Mouse (Mus musculus): ENCODE results near the gene Cd55b. TPM values are rescaled to one million over a fixed set of nuclear protein-coding genes. Genes with fewer than 3 reads are reported as not detected.
"Not testable (repeated sequence)": the region's sequence is repeated elsewhere in the genome, so short reads cannot be mapped to it uniquely, and the experiment has no call there.

The Cd55b gene
- polyA plus RNA-seq (2014; fragmentation: Nextera tagmentation; extraction: Ambion mirVana) = not detected in 2 replicates

DNA sequence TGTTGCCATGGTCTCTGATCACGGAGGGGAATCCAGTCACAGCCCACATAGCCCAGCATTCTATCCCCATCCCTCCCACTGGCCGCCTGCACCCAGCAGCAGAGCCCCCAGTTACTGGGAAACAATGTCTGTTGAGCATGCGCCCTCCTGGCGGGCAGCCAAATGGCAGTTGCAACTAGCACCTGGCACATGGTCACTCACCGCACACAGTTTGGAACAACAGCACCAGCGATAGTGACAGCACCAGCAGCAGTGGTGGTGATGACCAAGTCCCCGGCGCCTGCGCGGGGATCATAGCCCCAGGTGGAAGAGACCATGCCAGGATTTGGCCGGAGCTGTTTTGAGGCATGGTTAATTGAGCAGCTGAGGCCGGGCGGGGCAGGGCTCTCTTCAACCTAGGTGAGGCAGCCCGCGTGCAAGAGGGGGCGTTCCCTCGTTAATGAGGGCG lies at the start of gene Cd55b:
Gene Cd55b, minus strand, starts transcription at position 346 of the 448 bp plus-strand sequence.
- H3K4me1 ChIP-seq (replicated peaks; ENCODE audit: control insufficient read depth, insufficient read depth, low read length) = no peaks in the 10 kb centered on the region
- DNase-seq (ENCODE audit: low spot score) = peak; percentile 0
- no peaks in the 10 kb centered on the region for H3K36me3 ChIP-seq (ENCODE audit: control insufficient read depth, insufficient read depth, low read length)
- peak; percentile 38; the same call in 1 of the 2 replicates for ATAC-seq (ENCODE audit: low FRiP score)
- no peaks in the 10 kb centered on the region for H3K27me3 ChIP-seq (ENCODE audit: control insufficient read depth, insufficient read depth, low read length)
- WGBS = 62% methylated on average over 18 of the region's 18 CpGs
- H3K9ac ChIP-seq (ENCODE audit: low read depth, low read length) = no peak within 1 kb of the TSS
- H3K4me3 ChIP-seq (ENCODE audit: low read depth, low read length) = no peak within 1 kb of the TSS
- H3K9me3 ChIP-seq (ENCODE audit: control insufficient read depth, low read length) = no peaks in the 10 kb centered on the region
- no peak within 1 kb of the TSS for H3K4me2 ChIP-seq (replicated peaks; ENCODE audit: low read depth, low read length)
- no peak within 1 kb of the TSS for H3K27ac ChIP-seq (ENCODE audit: low read depth, low read length)

DNA sequence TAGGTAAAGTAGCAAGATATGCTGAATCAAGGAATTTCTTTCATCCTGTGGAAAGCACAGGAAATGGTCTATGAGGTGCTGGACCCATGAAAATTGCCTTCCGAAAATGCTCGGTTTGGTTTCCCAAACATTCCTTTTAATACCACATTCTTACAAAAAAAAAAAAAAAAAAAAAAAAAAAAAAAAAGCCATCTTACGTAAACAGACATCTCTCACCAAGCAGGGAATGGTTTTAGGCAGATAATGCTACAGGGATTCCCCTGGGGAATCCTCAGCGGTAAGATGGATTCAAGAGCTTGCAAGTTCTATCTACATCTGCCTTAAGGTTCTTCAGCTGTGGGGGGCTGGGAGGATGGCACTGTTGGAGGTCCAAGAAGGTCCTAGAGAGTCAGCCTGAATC lies 47.3 kb upstream of the Cd55b start:
- Histone ChIP-seq H3K27ac (ENCODE audit: low read depth, low read length) (no peak overlapping the region), H3K27me3 (ENCODE audit: control insufficient read depth, insufficient read depth, low read length) (no peaks in the 10 kb centered on the region), H3K4me3 (ENCODE audit: low read depth, low read length) (no peak overlapping the region), H3K4me1 (replicated peaks; ENCODE audit: control insufficient read depth, insufficient read depth, low read length) (no peaks in the 10 kb centered on the region), H3K36me3 (ENCODE audit: control insufficient read depth, insufficient read depth, low read length) (no peaks in the 10 kb centered on the region), H3K9me3 (ENCODE audit: control insufficient read depth, low read length) (no peaks in the 10 kb centered on the region), H3K9ac (ENCODE audit: low read depth, low read length) (no peak overlapping the region), H3K4me2 (replicated peaks; ENCODE audit: low read depth, low read length) (no peak overlapping the region)
- no peak for DNase-seq (ENCODE audit: low spot score)
- ATAC-seq (ENCODE audit: low FRiP score) = no peak
- WGBS = 91% methylated on average over 4 of the region's 4 CpGs

GRCm38 (mm10) chr1:130467453-130467852 lies 44.6 kb upstream of the Cd55b start:
- WGBS = 80% methylated on average over 2 of the region's 2 CpGs
- H3K4me2 ChIP-seq (replicated peaks; ENCODE audit: low read depth, low read length) = no peak overlapping the region

DNA sequence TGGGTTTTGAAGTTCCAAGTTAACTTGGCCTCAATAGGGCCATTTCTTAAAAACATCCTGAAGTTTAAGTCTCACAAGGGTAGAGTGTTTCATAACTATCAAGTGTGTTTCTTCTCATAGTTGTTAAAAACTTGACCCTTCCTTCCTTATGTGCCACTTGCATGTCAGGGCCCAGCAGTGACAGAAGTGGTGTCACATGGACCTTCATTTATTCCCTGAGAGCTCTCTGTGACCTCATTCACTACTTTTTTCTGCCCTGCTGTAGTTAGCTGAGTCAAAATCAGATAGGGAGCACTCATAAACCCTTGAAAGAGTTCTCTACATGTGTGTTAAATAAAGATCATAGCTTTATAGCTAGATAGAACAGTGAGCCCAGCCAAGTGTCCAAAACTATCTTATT lies 41.4 kb upstream of the Cd55b start:
- H3K4me1 ChIP-seq (replicated peaks; ENCODE audit: control insufficient read depth, insufficient read depth, low read length) = no peaks in the 10 kb centered on the region
- no peak overlapping the region for H3K27ac ChIP-seq (ENCODE audit: low read depth, low read length)
- no peaks in the 10 kb centered on the region for H3K27me3 ChIP-seq (ENCODE audit: control insufficient read depth, insufficient read depth, low read length)
- no peak overlapping the region for H3K4me3 ChIP-seq (ENCODE audit: low read depth, low read length)
- no peak overlapping the region for H3K4me2 ChIP-seq (replicated peaks; ENCODE audit: low read depth, low read length)
- ATAC-seq (ENCODE audit: low FRiP score) = no peak
- H3K9me3 ChIP-seq (ENCODE audit: control insufficient read depth, low read length) = no peaks in the 10 kb centered on the region
- no peak overlapping the region for H3K9ac ChIP-seq (ENCODE audit: low read depth, low read length)
- no peaks in the 10 kb centered on the region for H3K36me3 ChIP-seq (ENCODE audit: control insufficient read depth, insufficient read depth, low read length)
- DNase-seq (ENCODE audit: low spot score) = no peak

More at GRCm38 (mm10) chr1:130467453-130467852, 44.6 kb upstream of the Cd55b start:
- Histone ChIP-seq H3K36me3 (ENCODE audit: control insufficient read depth, insufficient read depth, low read length) (no peaks in the 10 kb centered on the region), H3K4me1 (replicated peaks; ENCODE audit: control insufficient read depth, insufficient read depth, low read length) (no peaks in the 10 kb centered on the region), H3K4me3 (ENCODE audit: low read depth, low read length) (no peak overlapping the region), H3K27ac (ENCODE audit: low read depth, low read length) (no peak overlapping the region), H3K9ac (ENCODE audit: low read depth, low read length) (no peak overlapping the region), H3K9me3 (ENCODE audit: control insufficient read depth, low read length) (no peaks in the 10 kb centered on the region), H3K27me3 (ENCODE audit: control insufficient read depth, insufficient read depth, low read length) (no peaks in the 10 kb centered on the region)
- no peak for ATAC-seq (ENCODE audit: low FRiP score)
- DNase-seq (ENCODE audit: low spot score) = no peak

GRCm38 (mm10) chr1:130462867-130463266 lies 40.1 kb upstream of the Cd55b start:
- H3K27ac ChIP-seq (ENCODE audit: low read depth, low read length) = no peak overlapping the region
- no peaks in the 10 kb centered on the region for H3K9me3 ChIP-seq (ENCODE audit: control insufficient read depth, low read length)
- peak overlapping the region; percentile 49 for H3K4me3 ChIP-seq (ENCODE audit: low read depth, low read length)
- H3K9ac ChIP-seq (ENCODE audit: low read depth, low read length) = peak overlapping the region; percentile 60
- DNase-seq (ENCODE audit: low spot score) (no peak), ATAC-seq (ENCODE audit: low FRiP score) (peak; percentile 87)
- no peaks in the 10 kb centered on the region for H3K36me3 ChIP-seq (ENCODE audit: control insufficient read depth, insufficient read depth, low read length)
- WGBS = 10% methylated on average over 4 of the region's 4 CpGs
- H3K4me2 ChIP-seq (replicated peaks; ENCODE audit: low read depth, low read length) = peak overlapping the region; percentile 68
- H3K27me3 ChIP-seq (ENCODE audit: control insufficient read depth, insufficient read depth, low read length) = no peaks in the 10 kb centered on the region
- no peaks in the 10 kb centered on the region for H3K4me1 ChIP-seq (replicated peaks; ENCODE audit: control insufficient read depth, insufficient read depth, low read length)

- peak within 1 kb of the TSS; percentile 68 for H3K4me2 ChIP-seq (replicated peaks; ENCODE audit: low read depth, low read length)
- peak within 1 kb of the TSS; percentile 49 for H3K4me3 ChIP-seq (ENCODE audit: low read depth, low read length)
- H3K9ac ChIP-seq (ENCODE audit: low read depth, low read length) = peak within 1 kb of the TSS; percentile 60
- H3K27me3 ChIP-seq (ENCODE audit: control insufficient read depth, insufficient read depth, low read length) = no peaks in the 10 kb centered on the region
- H3K36me3 ChIP-seq (ENCODE audit: control insufficient read depth, insufficient read depth, low read length) = no peaks in the 10 kb centered on the region
- no peaks in the 10 kb centered on the region for H3K4me1 ChIP-seq (replicated peaks; ENCODE audit: control insufficient read depth, insufficient read depth, low read length)
- no peaks in the 10 kb centered on the region for H3K9me3 ChIP-seq (ENCODE audit: control insufficient read depth, low read length)
- DNase-seq (ENCODE audit: low spot score) = peak; percentile 94
- peak; percentile 95 for ATAC-seq (ENCODE audit: low FRiP score)
- no peak within 1 kb of the TSS for H3K27ac ChIP-seq (ENCODE audit: low read depth, low read length)
- WGBS = under 1% methylated on average over 42 of the region's 45 CpGs
Measured at GRCm38 (mm10) chr1:130462084-130462861, 39.5 kb upstream of the Cd55b start, which contains the start of gene Cd55. Gene Cd55, minus strand, starts transcription at chr1:130462744.

GRCm38 (mm10) chr1:130455111-130455510 lies 32.3 kb upstream of the Cd55b start:
- no peaks in the 10 kb centered on the region for H3K36me3 ChIP-seq (ENCODE audit: control insufficient read depth, insufficient read depth, low read length)
- no peak overlapping the region for H3K4me3 ChIP-seq (ENCODE audit: low read depth, low read length)
- H3K9me3 ChIP-seq (ENCODE audit: control insufficient read depth, low read length) = no peaks in the 10 kb centered on the region
- DNase-seq (ENCODE audit: low spot score) (no peak), ATAC-seq (ENCODE audit: low FRiP score) (no peak)
- no peaks in the 10 kb centered on the region for H3K4me1 ChIP-seq (replicated peaks; ENCODE audit: control insufficient read depth, insufficient read depth, low read length)
- H3K4me2 ChIP-seq (replicated peaks; ENCODE audit: low read depth, low read length) = no peak overlapping the region
- WGBS = 90% methylated on average over 2 of the region's 2 CpGs
- H3K27me3 ChIP-seq (ENCODE audit: control insufficient read depth, insufficient read depth, low read length) = no peaks in the 10 kb centered on the region
- no peak overlapping the region for H3K9ac ChIP-seq (ENCODE audit: low read depth, low read length)
- H3K27ac ChIP-seq (ENCODE audit: low read depth, low read length) = no peak overlapping the region

DNA sequence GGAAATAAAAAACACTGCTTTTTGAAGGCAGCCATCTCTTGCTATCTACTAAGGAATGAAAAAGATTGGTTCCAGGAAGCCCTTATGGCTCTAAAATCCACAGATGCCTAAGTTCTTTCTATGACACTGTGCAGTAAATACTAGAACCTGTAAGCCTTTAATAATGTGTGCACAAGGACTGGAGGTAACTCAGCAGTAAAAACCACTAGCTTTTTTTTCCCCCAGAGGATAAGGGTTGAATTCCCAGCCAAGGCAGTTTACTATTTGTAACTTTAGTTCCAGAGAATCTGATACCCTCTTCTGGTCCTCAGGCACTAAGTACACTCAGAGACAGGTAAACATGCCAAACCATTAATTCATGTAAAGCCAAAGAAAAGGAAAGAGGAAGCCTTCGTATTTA lies 20.1 kb upstream of the Cd55b start:
- not testable (repeated sequence) for H3K27me3 ChIP-seq (ENCODE audit: control insufficient read depth, insufficient read depth, low read length); DNase-seq (ENCODE audit: low spot score); H3K9ac ChIP-seq (ENCODE audit: low read depth, low read length); H3K27ac ChIP-seq (ENCODE audit: low read depth, low read length); H3K4me3 ChIP-seq (ENCODE audit: low read depth, low read length); H3K36me3 ChIP-seq (ENCODE audit: control insufficient read depth, insufficient read depth, low read length); ATAC-seq (ENCODE audit: low FRiP score); H3K4me1 ChIP-seq (replicated peaks; ENCODE audit: control insufficient read depth, insufficient read depth, low read length); H3K4me2 ChIP-seq (replicated peaks; ENCODE audit: low read depth, low read length); H3K9me3 ChIP-seq (ENCODE audit: control insufficient read depth, low read length)
- 86% methylated on average over 1 of the region's 1 CpGs for WGBS

- no peak overlapping the region for H3K9ac ChIP-seq (ENCODE audit: low read depth, low read length)
- no peaks in the 10 kb centered on the region for H3K4me1 ChIP-seq (replicated peaks; ENCODE audit: control insufficient read depth, insufficient read depth, low read length)
- no peak overlapping the region for H3K27ac ChIP-seq (ENCODE audit: low read depth, low read length)
- H3K4me3 ChIP-seq (ENCODE audit: low read depth, low read length) = no peak overlapping the region
- H3K27me3 ChIP-seq (ENCODE audit: control insufficient read depth, insufficient read depth, low read length) = no peaks in the 10 kb centered on the region
- DNase-seq (ENCODE audit: low spot score) (no peak), ATAC-seq (ENCODE audit: low FRiP score) (no peak)
- no peak overlapping the region for H3K4me2 ChIP-seq (replicated peaks; ENCODE audit: low read depth, low read length)
- 81% methylated on average over 4 of the region's 4 CpGs for WGBS
- H3K36me3 ChIP-seq (ENCODE audit: control insufficient read depth, insufficient read depth, low read length) = no peaks in the 10 kb centered on the region
- no peaks in the 10 kb centered on the region for H3K9me3 ChIP-seq (ENCODE audit: control insufficient read depth, low read length)
Measured at GRCm38 (mm10) chr1:130430920-130431319, 8.1 kb upstream of the Cd55b start.
